Mouse (Mus musculus): ENCODE measurements at regions not wholly inside any gene's neighbourhood (a gene's known extent, or its start where the extent isn't known, plus 50 kb on each side); places are given as distances from the start of the nearest gene placed in this dataset.

- no peak for DNase-seq (ENCODE audit: extremely low read depth, insufficient read length, low spot score)
Observed at GRCm38 (mm10) chr3:119894035-119894434, 109.8 kb upstream of the Ptbp2 start.

DNA sequence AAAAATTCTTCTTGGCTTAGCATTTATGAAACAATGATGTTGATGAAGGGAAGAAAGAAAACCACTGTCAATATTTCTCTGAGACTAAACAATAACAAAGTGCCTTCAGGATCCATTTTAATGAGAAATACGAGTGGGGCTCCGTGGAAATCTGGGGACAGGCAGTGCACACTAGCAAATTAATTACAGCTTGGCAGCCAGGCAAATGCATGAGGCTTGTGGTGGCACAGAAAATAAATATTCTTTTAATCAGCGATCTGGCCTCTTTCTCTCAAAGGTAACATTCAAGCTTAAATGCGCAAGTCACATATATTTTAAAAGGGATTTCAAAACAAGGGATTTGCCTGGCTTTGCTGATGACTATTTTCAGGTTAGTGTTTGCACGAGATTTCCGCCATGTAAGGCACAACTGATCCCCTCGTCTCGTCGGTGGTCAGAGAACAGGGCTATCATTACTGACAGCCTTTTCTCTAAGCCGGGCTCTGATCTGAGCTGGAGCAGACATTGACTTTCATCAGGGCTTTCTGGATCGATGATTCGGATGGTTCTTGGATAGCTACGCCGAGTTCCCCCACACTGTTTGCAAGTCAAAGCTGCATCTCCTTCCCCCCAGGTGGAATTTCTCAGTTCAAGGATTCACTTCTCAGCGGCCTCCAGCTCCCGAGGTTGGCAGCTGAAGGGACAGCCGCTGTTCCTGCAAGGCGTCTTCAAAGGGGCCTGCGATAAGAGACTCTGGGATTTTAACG is 109.1 kb upstream of the Ptbp2 start:
- DNase-seq (ENCODE audit: extremely low read depth, insufficient read length, low spot score): no peak

DNA sequence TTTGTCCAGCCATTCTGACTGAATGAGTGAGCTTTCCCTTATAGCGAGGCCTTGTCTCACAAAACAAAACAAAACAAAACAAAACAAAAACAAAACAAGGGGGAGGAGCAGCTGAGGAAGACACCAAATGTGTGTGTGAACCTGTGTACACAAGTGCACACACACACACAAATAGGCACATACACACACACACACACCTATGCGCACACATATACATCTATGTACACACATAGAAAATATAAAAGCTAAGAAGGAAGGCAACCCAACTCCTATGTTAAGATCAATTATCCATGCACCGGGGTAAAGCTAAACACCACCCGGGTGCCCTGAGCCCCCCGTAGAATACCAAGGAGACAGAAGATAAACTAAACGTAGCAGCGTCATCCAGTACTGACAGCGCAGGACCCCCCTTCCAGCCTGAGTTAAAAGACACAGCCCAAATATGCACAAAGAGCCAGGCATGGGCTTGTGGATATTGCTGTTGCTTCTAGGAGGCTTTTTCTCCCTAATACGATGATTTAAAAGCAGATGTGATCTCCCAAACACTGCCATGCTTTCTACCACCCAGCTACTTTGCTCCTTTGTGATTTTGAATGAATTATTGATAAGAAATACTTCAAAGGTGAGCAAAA is 108.4 kb upstream of the Ptbp2 start:
- DNase-seq (ENCODE audit: extremely low read depth, insufficient read length, low spot score): no peak

DNA sequence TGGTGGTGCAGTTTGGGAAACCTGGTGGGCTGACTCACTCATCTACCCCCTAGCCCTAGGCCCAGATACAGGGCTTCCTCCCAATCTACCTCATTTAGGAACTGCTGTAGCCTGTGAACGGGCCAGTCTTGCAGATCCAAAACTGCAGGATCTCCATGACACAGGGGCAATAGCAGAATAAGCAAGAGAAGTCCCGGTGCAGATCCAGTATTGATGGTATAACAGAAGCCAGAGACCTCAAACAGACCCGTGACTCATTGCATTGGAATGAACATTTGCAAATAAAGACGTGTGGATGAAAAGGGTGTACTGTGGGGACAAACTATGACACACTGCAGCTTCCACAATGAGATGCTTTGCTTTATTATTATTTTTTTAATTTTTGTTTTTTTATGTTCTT is 106.6 kb upstream of the Ptbp2 start:
- peak; percentile 63 for DNase-seq (ENCODE audit: extremely low read depth, insufficient read length, low spot score)

DNA sequence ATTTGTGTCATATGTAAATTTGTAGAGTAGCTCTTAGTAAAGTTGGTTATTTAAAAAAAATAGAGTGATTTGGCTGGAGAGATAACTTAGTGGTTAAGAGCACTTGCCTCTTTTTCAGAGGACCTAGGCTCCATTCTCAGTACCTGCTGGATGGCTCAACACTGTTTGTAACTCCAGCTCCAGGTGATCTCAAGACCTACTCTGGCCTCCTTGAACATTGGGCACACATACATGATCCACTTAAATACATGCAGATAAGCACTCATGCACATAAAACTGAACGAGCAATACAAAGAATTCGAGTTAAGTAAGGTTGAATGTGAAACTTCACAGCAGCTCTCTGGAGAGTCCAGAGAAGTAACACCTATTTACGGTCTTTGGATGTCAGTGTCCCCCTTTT is 104.2 kb upstream of the Ptbp2 start:
- DNase-seq (ENCODE audit: extremely low read depth, insufficient read length, low spot score): no peak

DNA sequence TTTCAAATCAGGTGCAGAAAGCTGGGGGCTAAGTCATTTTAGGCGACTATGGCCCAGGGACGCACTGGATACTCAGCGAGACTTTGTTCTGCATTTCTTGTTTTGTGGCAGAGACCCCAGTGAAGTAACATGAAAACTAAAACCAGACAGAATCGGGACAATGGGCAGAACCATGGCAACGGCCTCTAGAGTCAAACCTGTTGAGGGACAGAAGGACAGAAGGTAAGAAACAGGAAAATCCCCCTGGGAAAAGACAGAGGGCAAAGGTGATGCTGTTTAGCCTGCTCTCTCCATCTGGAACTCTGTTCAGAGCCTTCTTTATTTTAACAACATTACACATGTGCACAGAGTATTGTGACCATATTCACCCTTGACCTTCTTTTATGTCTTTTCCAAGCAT is 92.1 kb upstream of the Ptbp2 start:
- DNase-seq (ENCODE audit: extremely low read depth, insufficient read length, low spot score): no peak

DNA sequence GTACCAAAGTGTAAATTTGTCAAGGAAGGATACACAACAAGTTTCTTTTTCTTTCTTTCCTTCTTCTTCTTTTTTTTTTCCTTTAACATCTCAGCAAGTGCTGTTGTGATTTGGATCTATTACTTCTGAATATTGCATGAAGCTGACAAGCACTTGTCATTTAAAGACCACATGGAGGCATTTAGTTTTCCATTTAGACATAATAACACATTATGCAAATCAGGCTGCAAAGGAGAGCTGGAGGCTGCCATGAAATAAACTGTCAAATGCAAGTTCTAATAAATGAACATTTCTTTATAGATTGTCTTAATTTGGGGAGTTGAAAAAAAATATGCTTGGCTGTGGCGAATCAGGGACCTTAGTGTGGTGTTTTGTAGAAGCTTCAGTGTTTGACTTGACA is 90.8 kb upstream of the Ptbp2 start:
- DNase-seq (ENCODE audit: extremely low read depth, insufficient read length, low spot score): no peak

GRCm38 (mm10) chr3:119862194-119862957 is 78.1 kb upstream of the Ptbp2 start:
- DNase-seq (ENCODE audit: extremely low read depth, insufficient read length, low spot score): no peak

Data from 3134 (cell line).